Mouse (Mus musculus) heart, postnatal 4 days (tissue): ENCODE measurements around the gene Abcc9. TPM values are rescaled to one million over a fixed set of nuclear protein-coding genes. Genes with fewer than 3 reads are reported as not detected.

ENCODE experiments used
- DNase-seq: peaks from one replicate; pipeline ENCODE4 v3.0.0; 2021
- total RNA-seq, 2 experiments: library from RNA; stranded (reverse); gene quantifications; 2 replicates each; pipeline ENCODE4 v1.2.3; 2021

Abcc9 gene
- 100 to 1,000 TPM; 180 to 189 TPM for total RNA-seq

GRCm38 (mm10) chr6:142701652-142702637, at the start of gene Abcc9:
Abcc9 (minus strand) TSS chr6:142702315.
- DNase-seq, result peak; percentile 73

GRCm38 (mm10) chr6:142751365-142751764, 49.2 kb upstream of the Abcc9 start:
- DNase-seq, result no peak

GRCm38 (mm10) chr6:142748057-142748708, 46.1 kb upstream of the Abcc9 start:
- peak; percentile 38 for DNase-seq

GRCm38 (mm10) chr6:142747165-142747564, 45.0 kb upstream of the Abcc9 start:
- no peak for DNase-seq

GRCm38 (mm10) chr6:142746765-142747164, 44.6 kb upstream of the Abcc9 start:
- DNase-seq, result no peak

GRCm38 (mm10) chr6:142745484-142745883, 43.4 kb upstream of the Abcc9 start:
- no peak for DNase-seq

GRCm38 (mm10) chr6:142743193-142743592, 41.1 kb upstream of the Abcc9 start:
- no peak for DNase-seq

GRCm38 (mm10) chr6:142741763-142742162, 39.6 kb upstream of the Abcc9 start:
- no peak for DNase-seq

- no peak for DNase-seq
Observed at GRCm38 (mm10) chr6:142738637-142739036, 36.5 kb upstream of the Abcc9 start.

- DNase-seq, result no peak
Observed at GRCm38 (mm10) chr6:142738225-142738624, 36.1 kb upstream of the Abcc9 start.

- DNase-seq, result peak; percentile 37
Observed at GRCm38 (mm10) chr6:142735302-142736005, 33.3 kb upstream of the Abcc9 start.

- DNase-seq, result no peak
Observed at GRCm38 (mm10) chr6:142732567-142733290, 30.6 kb upstream of the Abcc9 start.

GRCm38 (mm10) chr6:142726032-142726431, 23.9 kb upstream of the Abcc9 start:
- no peak for DNase-seq

- DNase-seq, result no peak
Observed at GRCm38 (mm10) chr6:142721731-142722130, 19.6 kb upstream of the Abcc9 start.

GRCm38 (mm10) chr6:142720641-142721040, 18.5 kb upstream of the Abcc9 start:
- no peak for DNase-seq

- no peak for DNase-seq
Observed at GRCm38 (mm10) chr6:142718167-142718566, 16.1 kb upstream of the Abcc9 start.

GRCm38 (mm10) chr6:142717186-142717585, 15.1 kb upstream of the Abcc9 start:
- DNase-seq, result no peak

GRCm38 (mm10) chr6:142715026-142715425, 12.9 kb upstream of the Abcc9 start:
- DNase-seq, result no peak

GRCm38 (mm10) chr6:142711106-142711505, 9.0 kb upstream of the Abcc9 start:
- no peak for DNase-seq

GRCm38 (mm10) chr6:142710690-142711089, 8.6 kb upstream of the Abcc9 start:
- no peak for DNase-seq

- DNase-seq, result no peak
Observed at GRCm38 (mm10) chr6:142708369-142708768, 6.3 kb upstream of the Abcc9 start.

GRCm38 (mm10) chr6:142706688-142707087, 4.6 kb upstream of the Abcc9 start:
- no peak for DNase-seq
